Mouse (Mus musculus) cerebellum, postnatal 14 days (tissue): Measurements from ENCODE around the gene Acod1.

Experiments used
- DNase-seq, 2 experiments: peaks; one replicate each; pipeline ENCODE4 v3.0.0; 2021; ENCODE audit warnings: mixed read lengths in 2 of 2

Acod1 gene

DNA sequence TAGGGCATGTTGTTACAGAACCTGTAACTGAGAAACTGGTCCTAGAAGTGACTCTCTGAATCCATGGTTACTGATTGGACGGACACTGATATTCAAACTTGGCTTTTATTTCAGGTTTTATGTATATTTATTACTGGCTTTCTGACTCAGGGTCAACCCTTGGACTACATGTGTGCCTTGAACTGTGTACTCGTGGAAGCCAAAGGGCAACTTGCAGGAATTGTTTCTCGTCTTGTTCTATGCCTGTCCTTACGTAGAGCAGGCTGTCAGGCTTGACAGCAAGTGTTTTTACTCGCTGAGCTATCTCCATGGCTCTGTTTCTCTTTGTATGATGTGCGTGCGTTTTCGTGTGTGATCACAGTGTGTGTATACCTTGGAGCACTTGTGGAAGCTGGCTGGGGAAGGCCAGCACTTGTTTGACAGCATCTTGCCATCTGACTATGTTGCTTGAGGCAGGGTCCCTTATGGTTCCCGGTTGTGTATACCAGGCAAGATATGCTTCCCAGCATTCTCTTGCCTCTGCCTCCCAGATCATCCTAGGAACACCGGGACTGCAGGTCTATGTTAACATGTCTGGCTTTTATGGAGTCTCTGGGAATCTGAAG is 56.1 kb downstream of the Acod1 start:
- DNase-seq, result no peak
